Mouse (Mus musculus): Measurements from ENCODE around the gene Fam219b. TPM values are rescaled to one million over a fixed set of nuclear protein-coding genes. Genes with fewer than 3 reads are reported as not detected.

Gene Fam219b
- polyA plus RNA-seq, 1 experiment from 2014 or later, result 19.0 TPM

DNA sequence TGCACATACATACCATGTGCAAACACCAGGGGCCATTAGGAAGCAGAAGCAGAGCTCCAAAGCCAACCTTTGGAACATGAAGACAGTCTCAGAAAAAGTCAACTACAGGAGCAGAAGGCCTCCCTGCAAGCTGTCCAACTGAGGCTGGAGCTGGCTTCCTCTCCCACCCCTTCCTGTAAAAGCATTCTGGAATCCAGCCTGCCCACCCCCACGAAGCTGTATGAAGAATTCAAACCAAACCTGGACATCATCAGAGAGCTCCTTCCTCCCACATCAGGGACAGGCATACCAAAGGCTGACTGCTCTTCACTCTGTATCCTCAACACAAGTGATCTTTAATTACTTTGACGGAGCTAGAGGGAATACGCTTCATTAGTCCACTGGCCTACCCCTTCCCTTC lies 6.6 kb downstream of the Fam219b start:
- no peak overlapping the region for H3K9ac ChIP-seq (replicated peaks; ENCODE audit: low read length)
- H3K27ac ChIP-seq (ENCODE audit: low read length), result no peak overlapping the region
- no peak for ATAC-seq (ENCODE audit: low FRiP score, low TSS enrichment)
- no peaks in the 10 kb centered on the region; the same call in 1 of the 2 replicates for H3K4me1 ChIP-seq (ENCODE audit: insufficient read depth, low read length)
- H3K27me3 ChIP-seq (ENCODE audit: insufficient read depth, low read length), result no peaks in the 10 kb centered on the region
- WGBS, result 71% methylated on average over 3 of the region's 3 CpGs
- no peaks in the 10 kb centered on the region for H3K9me3 ChIP-seq (ENCODE audit: low read length)
- H3K4me3 ChIP-seq (ENCODE audit: low read length), result no peak overlapping the region
- H3K36me3 ChIP-seq (ENCODE audit: insufficient read depth, low read length), result peaks cover 42% of the 10 kb centered on the region
- no peak overlapping the region for H3K4me2 ChIP-seq (replicated peaks; ENCODE audit: low read depth, low read length)

- H3K4me1 ChIP-seq (ENCODE audit: insufficient read depth, low read length), result peaks cover 6% of the 10 kb centered on the region
- H3K4me3 ChIP-seq (ENCODE audit: low read length), result no peak overlapping the region
- H3K27ac ChIP-seq (ENCODE audit: low read length), result no peak overlapping the region
- H3K27me3 ChIP-seq (ENCODE audit: insufficient read depth, low read length), result no peaks in the 10 kb centered on the region
- peaks cover 48% of the 10 kb centered on the region for H3K36me3 ChIP-seq (ENCODE audit: insufficient read depth, low read length)
- 80% methylated on average over 5 of the region's 5 CpGs for WGBS
- H3K9ac ChIP-seq (replicated peaks; ENCODE audit: low read length), result no peak overlapping the region
- H3K9me3 ChIP-seq (ENCODE audit: low read length), result no peaks in the 10 kb centered on the region
- ATAC-seq (ENCODE audit: low FRiP score, low TSS enrichment), result no peak
- no peak overlapping the region for H3K4me2 ChIP-seq (replicated peaks; ENCODE audit: low read depth, low read length)
These were observed 10.0 kb downstream of the Fam219b start for GRCm38 (mm10) chr9:57547287-57547686.

- Histone ChIP-seq H3K9me3 (ENCODE audit: low read length) (no peaks in the 10 kb centered on the region), H3K27ac (ENCODE audit: low read length) (no peak overlapping the region), H3K4me2 (replicated peaks; ENCODE audit: low read depth, low read length) (no peak overlapping the region), H3K4me1 (ENCODE audit: insufficient read depth, low read length) (peaks cover 9% of the 10 kb centered on the region), H3K4me3 (ENCODE audit: low read length) (no peak overlapping the region), H3K9ac (replicated peaks; ENCODE audit: low read length) (no peak overlapping the region), H3K27me3 (ENCODE audit: insufficient read depth, low read length) (no peaks in the 10 kb centered on the region), H3K36me3 (ENCODE audit: insufficient read depth, low read length) (peaks cover 43% of the 10 kb centered on the region)
- WGBS, result 90% methylated on average over 11 of the region's 11 CpGs
- no peak for ATAC-seq (ENCODE audit: low FRiP score, low TSS enrichment)
These were observed 10.5 kb downstream of the Fam219b start for GRCm38 (mm10) chr9:57547869-57548268.

DNA sequence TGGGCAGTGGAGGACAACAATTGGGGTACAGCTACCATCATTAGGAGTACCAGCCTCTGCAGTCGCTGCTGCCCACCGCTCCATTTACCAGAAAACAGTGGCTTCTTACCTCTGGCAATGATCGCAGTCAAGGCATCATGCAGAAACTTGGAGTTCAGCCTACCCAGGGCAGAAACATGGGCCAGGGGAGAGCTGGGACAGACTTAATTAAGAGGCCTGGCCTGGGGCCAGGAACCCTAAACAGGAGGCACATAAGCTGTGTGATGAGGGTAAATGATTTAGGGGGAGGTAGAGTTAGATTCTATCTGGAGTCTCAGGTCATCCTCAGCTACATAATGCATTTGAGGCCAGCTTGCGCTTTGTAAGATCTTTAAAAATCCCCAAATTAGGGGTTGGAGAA lies 11.9 kb downstream of the Fam219b start:
- Histone ChIP-seq H3K4me2 (replicated peaks; ENCODE audit: low read depth, low read length) (no peak overlapping the region), H3K4me3 (ENCODE audit: low read length) (no peak overlapping the region), H3K27me3 (ENCODE audit: insufficient read depth, low read length) (no peaks in the 10 kb centered on the region), H3K9me3 (ENCODE audit: low read length) (no peaks in the 10 kb centered on the region), H3K9ac (replicated peaks; ENCODE audit: low read length) (no peak overlapping the region), H3K4me1 (ENCODE audit: insufficient read depth, low read length) (peaks cover 12% of the 10 kb centered on the region), H3K36me3 (ENCODE audit: insufficient read depth, low read length) (peaks cover 39% of the 10 kb centered on the region), H3K27ac (ENCODE audit: low read length) (no peak overlapping the region)
- 96% methylated on average over 4 of the region's 4 CpGs for WGBS
- no peak for ATAC-seq (ENCODE audit: low FRiP score, low TSS enrichment)

DNA sequence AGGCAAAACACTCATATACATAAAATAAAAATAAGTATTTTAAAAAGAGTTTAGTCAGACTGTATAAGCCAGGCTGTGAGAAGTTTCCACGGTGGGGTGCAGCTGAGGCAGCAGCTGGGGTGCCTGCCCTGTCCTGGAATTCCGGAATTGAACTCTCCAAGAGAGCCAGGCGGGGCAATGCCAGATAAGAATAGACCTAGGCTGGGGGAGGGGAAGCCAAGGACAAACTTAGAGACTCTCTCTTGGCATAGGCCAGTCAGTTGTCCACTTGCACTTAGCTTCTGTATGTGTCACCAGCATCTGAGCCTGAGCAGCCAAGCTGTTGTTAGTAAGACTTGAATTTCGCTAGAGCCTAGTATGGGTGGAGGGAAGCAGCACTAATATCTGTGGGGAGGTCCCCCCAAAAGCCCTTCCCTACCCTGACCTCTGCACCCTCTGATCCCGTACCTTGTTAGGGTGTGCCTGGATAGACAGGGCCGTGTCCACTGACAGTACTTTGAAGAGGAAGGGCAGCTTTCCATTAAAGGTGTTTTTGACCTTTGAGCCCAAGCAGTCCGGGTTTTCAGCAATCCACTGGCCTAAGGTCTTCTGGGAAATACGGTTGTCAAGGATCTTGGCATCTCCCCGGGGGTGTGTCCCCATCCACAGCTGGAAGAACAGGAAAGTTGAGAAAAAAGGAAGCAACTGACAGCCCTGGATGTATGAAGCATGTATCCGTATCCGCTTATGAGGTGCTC lies 13.0 kb downstream of the Fam219b start:
- peaks cover 12% of the 10 kb centered on the region for H3K4me1 ChIP-seq (ENCODE audit: insufficient read depth, low read length)
- 87% methylated on average over 11 of the region's 11 CpGs for WGBS
- no peak for ATAC-seq (ENCODE audit: low FRiP score, low TSS enrichment)
- H3K4me2 ChIP-seq (replicated peaks; ENCODE audit: low read depth, low read length), result no peak overlapping the region
- H3K27me3 ChIP-seq (ENCODE audit: insufficient read depth, low read length), result no peaks in the 10 kb centered on the region
- no peak overlapping the region for H3K4me3 ChIP-seq (ENCODE audit: low read length)
- no peak overlapping the region; the same call in 1 of the 2 replicates for H3K9ac ChIP-seq (replicated peaks; ENCODE audit: low read length)
- H3K9me3 ChIP-seq (ENCODE audit: low read length), result no peaks in the 10 kb centered on the region
- H3K27ac ChIP-seq (ENCODE audit: low read length), result no peak overlapping the region
- peaks cover 28% of the 10 kb centered on the region for H3K36me3 ChIP-seq (ENCODE audit: insufficient read depth, low read length)

GRCm38 (mm10) chr9:57552139-57552887 lies 15.0 kb downstream of the Fam219b start, which contains the start of gene Mpi:
Mpi (minus strand) TSS chr9:57552763.
- no peak within 1 kb of the TSS for H3K27ac ChIP-seq (ENCODE audit: low read length)
- H3K4me2 ChIP-seq (replicated peaks; ENCODE audit: low read depth, low read length), result peak within 1 kb of the TSS; percentile 73
- H3K9ac ChIP-seq (replicated peaks; ENCODE audit: low read length), result peak within 1 kb of the TSS; percentile 83
- peaks cover 23% of the 10 kb centered on the region for H3K36me3 ChIP-seq (ENCODE audit: insufficient read depth, low read length)
- H3K4me3 ChIP-seq (ENCODE audit: low read length), result peak within 1 kb of the TSS; percentile 79
- WGBS, result under 1% methylated on average over 28 of the region's 28 CpGs
- no peaks in the 10 kb centered on the region for H3K9me3 ChIP-seq (ENCODE audit: low read length)
- H3K27me3 ChIP-seq (ENCODE audit: insufficient read depth, low read length), result no peaks in the 10 kb centered on the region
- peak; percentile 59 for ATAC-seq (ENCODE audit: low FRiP score, low TSS enrichment)
- peaks cover 12% of the 10 kb centered on the region for H3K4me1 ChIP-seq (ENCODE audit: insufficient read depth, low read length)

DNA sequence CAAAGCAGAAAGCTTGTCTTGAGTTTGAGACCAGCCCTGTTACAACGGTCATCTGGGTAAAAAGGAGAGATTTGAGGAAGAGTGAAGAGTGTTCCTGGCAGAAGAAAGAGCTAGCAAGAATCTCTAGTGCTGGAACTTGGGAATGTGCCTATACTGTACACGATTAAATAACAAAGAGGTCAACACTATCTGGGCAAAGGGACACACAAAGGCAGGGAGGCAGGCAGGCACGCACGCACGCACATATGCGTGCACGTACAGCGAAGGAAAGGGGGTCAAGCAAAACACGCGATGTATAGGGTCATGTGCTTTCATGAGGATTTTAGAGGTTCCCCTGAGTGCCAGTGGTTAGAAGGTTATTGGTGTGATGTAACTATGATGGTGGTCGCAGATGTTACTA lies 15.8 kb downstream of the Fam219b start:
- no peak overlapping the region for H3K27ac ChIP-seq (ENCODE audit: low read length)
- ATAC-seq (ENCODE audit: low FRiP score, low TSS enrichment), result 0 out of 2 replicates have a peak, but pooled peaks have one; percentile 18
- peaks cover 18% of the 10 kb centered on the region; the same call in 1 of the 2 replicates for H3K36me3 ChIP-seq (ENCODE audit: insufficient read depth, low read length)
- H3K4me1 ChIP-seq (ENCODE audit: insufficient read depth, low read length), result peaks cover 12% of the 10 kb centered on the region
- no peaks in the 10 kb centered on the region for H3K27me3 ChIP-seq (ENCODE audit: insufficient read depth, low read length)
- H3K9ac ChIP-seq (replicated peaks; ENCODE audit: low read length), result peak overlapping the region; percentile 83; the same call in 1 of the 2 replicates
- H3K9me3 ChIP-seq (ENCODE audit: low read length), result no peaks in the 10 kb centered on the region
- H3K4me2 ChIP-seq (replicated peaks; ENCODE audit: low read depth, low read length), result peak overlapping the region; percentile 73; the same call in 1 of the 2 replicates
- 76% methylated on average over 11 of the region's 11 CpGs for WGBS
- no peak overlapping the region; the same call in 1 of the 2 replicates for H3K4me3 ChIP-seq (ENCODE audit: low read length)

- no peak overlapping the region for H3K4me3 ChIP-seq (ENCODE audit: low read length)
- 0 out of 2 replicates have a peak, but pooled peaks cover 3% of the 10 kb centered on the region for H3K27me3 ChIP-seq (ENCODE audit: insufficient read depth, low read length)
- no peak for ATAC-seq (ENCODE audit: low FRiP score, low TSS enrichment)
- no peaks in the 10 kb centered on the region for H3K9me3 ChIP-seq (ENCODE audit: low read length)
- H3K36me3 ChIP-seq (ENCODE audit: insufficient read depth, low read length), result peaks cover 10% of the 10 kb centered on the region; the same call in 1 of the 2 replicates
- WGBS, result 46% methylated on average over 3 of the region's 3 CpGs
- no peak overlapping the region for H3K27ac ChIP-seq (ENCODE audit: low read length)
- H3K4me2 ChIP-seq (replicated peaks; ENCODE audit: low read depth, low read length), result no peak overlapping the region
- H3K4me1 ChIP-seq (ENCODE audit: insufficient read depth, low read length), result peaks cover 12% of the 10 kb centered on the region
- H3K9ac ChIP-seq (replicated peaks; ENCODE audit: low read length), result no peak overlapping the region
These were observed 17.4 kb downstream of the Fam219b start for GRCm38 (mm10) chr9:57554753-57555152.

GRCm38 (mm10) chr9:57557215-57557614 lies 19.9 kb downstream of the Fam219b start:
- Histone ChIP-seq H3K9me3 (ENCODE audit: low read length) (no peaks in the 10 kb centered on the region), H3K9ac (replicated peaks; ENCODE audit: low read length) (no peak overlapping the region), H3K4me1 (ENCODE audit: insufficient read depth, low read length) (peaks cover 19% of the 10 kb centered on the region), H3K4me2 (replicated peaks; ENCODE audit: low read depth, low read length) (no peak overlapping the region), H3K27ac (ENCODE audit: low read length) (no peak overlapping the region), H3K27me3 (ENCODE audit: insufficient read depth, low read length) (0 out of 2 replicates have a peak, but pooled peaks cover 3% of the 10 kb centered on the region), H3K4me3 (ENCODE audit: low read length) (no peak overlapping the region), H3K36me3 (ENCODE audit: insufficient read depth, low read length) (no peaks in the 10 kb centered on the region)
- 77% methylated on average over 3 of the region's 3 CpGs for WGBS
- ATAC-seq (ENCODE audit: low FRiP score, low TSS enrichment), result no peak
